Mouse (Mus musculus) MEL (cell line): ENCODE results near the gene Gm9573. TPM values are rescaled to one million over a fixed set of nuclear protein-coding genes. Genes with fewer than 3 reads are reported as not detected.

ENCODE experiments used
- DNase-seq: peaks from one replicate; pipeline ENCODE4 v3.0.0; 2011; ENCODE audit warnings: low read depth, low spot score
- H3K27ac ChIP-seq: 2 replicates; pipeline ENCODE4 v1.5.1; 2012; ENCODE audit warnings: low read depth, mild to moderate bottlenecking, control low read depth, low read length, moderate library complexity; ENCODE audit not compliant: control insufficient read depth
- H3K27me3 ChIP-seq, 2 experiments: fragments of 150-350 bp in 1 of 2; sonication (generic) in 1 of 2; 2 replicates each; pipeline ENCODE4 v1.6.1; 2012; ENCODE audit warnings: low read length in 2 of 2, mild to moderate bottlenecking in 2 of 2, improper control_type of control experiment in 1 of 2, moderate library complexity in 1 of 2; ENCODE audit not compliant: insufficient read depth in 2 of 2, control insufficient read depth in 1 of 2
- H3K36me3 ChIP-seq, 2 experiments: 2 replicates each; pipeline ENCODE4 v1.6.1; 2012 to 2014; ENCODE audit warnings: low read length in 2 of 2, improper control_type of control experiment in 1 of 2, inconsistent platforms in 1 of 2, mild to moderate bottlenecking in 1 of 2; ENCODE audit not compliant: insufficient read depth in 2 of 2, control insufficient read depth in 1 of 2
- H3K4me1 ChIP-seq, 2 experiments: fragments of 150-350 bp in 1 of 2; sonication (generic) in 1 of 2; 2 replicates each; pipeline ENCODE4 v1.6.1; 2012; ENCODE audit warnings: low read length in 2 of 2, improper control_type of control experiment in 1 of 2, mild to moderate bottlenecking in 1 of 2; ENCODE audit not compliant: insufficient read depth in 2 of 2, control insufficient read depth in 1 of 2
- H3K4me3 ChIP-seq, 2 experiments: fragments of 150-350 bp in 1 of 2; sonication (generic) in 1 of 2; 2 replicates each; pipeline ENCODE4 v1.5.1; 2012; ENCODE audit warnings: low read depth in 2 of 2, low read length in 2 of 2, mild to moderate bottlenecking in 2 of 2, moderate library complexity in 2 of 2, control low read depth in 1 of 2, improper control_type of control experiment in 1 of 2; ENCODE audit not compliant: control insufficient read depth in 1 of 2, insufficient read depth in 1 of 2
- H3K79me2 ChIP-seq: 2 replicates; pipeline ENCODE4 v1.6.1; 2012; ENCODE audit warnings: mild to moderate bottlenecking, low read length, moderate library complexity; ENCODE audit not compliant: control insufficient read depth, poor library complexity, insufficient read depth
- H3K9ac ChIP-seq: 2 replicates; pipeline ENCODE4 v1.6.1; 2012; ENCODE audit warnings: low read depth, mild to moderate bottlenecking, control low read depth, low read length, moderate library complexity; ENCODE audit not compliant: control insufficient read depth, poor library complexity, severe bottlenecking
- H3K9me3 ChIP-seq: fragments of 150-350 bp; sonication (generic); replicated peaks from 2 replicates; pipeline ENCODE4 v1.6.1; 2012; ENCODE audit warnings: mild to moderate bottlenecking, low read length, improper control_type of control experiment, moderate library complexity; ENCODE audit not compliant: insufficient read depth
- BHLHE40 ChIP-seq: IDR thresholded peaks from 2 replicates; pipeline ENCODE4 v1.6.1; 2012; ENCODE audit warnings: low read depth, mild to moderate bottlenecking, inconsistent platforms, low read length, improper control_type of control experiment, borderline replicate concordance
- CHD1 ChIP-seq: IDR thresholded peaks from 2 replicates; pipeline ENCODE4 v1.6.1; 2012; ENCODE audit warnings: low read depth, mild to moderate bottlenecking, inconsistent platforms, low read length, improper control_type of control experiment
- CHD2 ChIP-seq: IDR thresholded peaks from 2 replicates; pipeline ENCODE4 v1.6.1; 2011; ENCODE audit warnings: low read length, improper control_type of control experiment
- CTCF ChIP-seq, 3 experiments: IDR thresholded peaks in 2 of 3; conservative IDR thresholded peaks in 1 of 3; 2 replicates each; pipeline ENCODE4 v1.5.1; 2011 to 2012; ENCODE audit warnings: low read length in 3 of 3, low read depth in 2 of 3, mild to moderate bottlenecking in 2 of 3, improper control_type of control experiment in 1 of 3, inconsistent platforms in 1 of 3, mixed read lengths in 1 of 3, moderate library complexity in 1 of 3; ENCODE audit not compliant: control insufficient read depth in 1 of 3, insufficient read depth in 1 of 3, poor library complexity in 1 of 3, severe bottlenecking in 1 of 3
- E2F4 ChIP-seq: IDR thresholded peaks from 2 replicates; pipeline ENCODE4 v1.6.1; 2011; ENCODE audit warnings: low read depth, low read length, improper control_type of control experiment, borderline replicate concordance
- ELF1 ChIP-seq: IDR thresholded peaks from 2 replicates; pipeline ENCODE4 v1.6.1; 2014; ENCODE audit warnings: low read depth, mild to moderate bottlenecking, inconsistent platforms, low read length, improper control_type of control experiment, moderate library complexity
- GABPA ChIP-seq: IDR thresholded peaks from 2 replicates; pipeline ENCODE4 v1.6.1; 2012; ENCODE audit warnings: low read depth, mild to moderate bottlenecking, inconsistent platforms, low read length, improper control_type of control experiment, moderate library complexity
- GATA1 ChIP-seq: IDR thresholded peaks from 2 replicates; pipeline ENCODE4 v1.6.1; 2011; ENCODE audit warnings: low read depth, low read length, improper control_type of control experiment
- HCFC1 ChIP-seq: IDR thresholded peaks from 2 replicates; pipeline ENCODE4 v1.6.1; 2012; ENCODE audit warnings: low read depth, mild to moderate bottlenecking, inconsistent platforms, low read length, improper control_type of control experiment, moderate library complexity
- KAT2A ChIP-seq: conservative IDR thresholded peaks from 2 replicates; pipeline ENCODE4 v1.6.1; 2012; ENCODE audit warnings: low read depth, low read length, improper control_type of control experiment, inconsistent platforms
- MAX ChIP-seq: IDR thresholded peaks from 2 replicates; pipeline ENCODE4 v1.6.1; 2011; ENCODE audit warnings: low read length, improper control_type of control experiment
- MXI1 ChIP-seq: IDR thresholded peaks from 2 replicates; pipeline ENCODE4 v1.6.1; 2011; ENCODE audit warnings: mild to moderate bottlenecking, low read depth, low read length, improper control_type of control experiment
- MYB ChIP-seq: IDR thresholded peaks from 2 replicates; pipeline ENCODE4 v1.6.1; 2011; ENCODE audit warnings: mild to moderate bottlenecking, low read depth, low read length, improper control_type of control experiment
- MYC ChIP-seq: IDR thresholded peaks from 2 replicates; pipeline ENCODE4 v1.6.1; 2011; ENCODE audit warnings: low read depth, mild to moderate bottlenecking, low read length, improper control_type of control experiment, moderate library complexity
- NELFE ChIP-seq: IDR thresholded peaks from 2 replicates; pipeline ENCODE4 v1.6.1; 2011; ENCODE audit warnings: low read depth, low read length, improper control_type of control experiment
- NRF1 ChIP-seq: IDR thresholded peaks from 2 replicates; pipeline ENCODE4 v1.6.1; 2014; ENCODE audit warnings: low read depth, mild to moderate bottlenecking, inconsistent platforms, low read length, improper control_type of control experiment, moderate library complexity; ENCODE audit not compliant: poor library complexity, insufficient read depth, severe bottlenecking
- POLR2A ChIP-seq, 2 experiments: IDR thresholded peaks; 2 replicates each; pipeline ENCODE4 v1.6.1; 2011 to 2012; ENCODE audit warnings: low read length in 2 of 2, mild to moderate bottlenecking in 2 of 2, control low read depth in 1 of 2, improper control_type of control experiment in 1 of 2, low read depth in 1 of 2, moderate library complexity in 1 of 2; ENCODE audit not compliant: control insufficient read depth in 1 of 2, insufficient read depth in 1 of 2, poor library complexity in 1 of 2
- POLR2AphosphoS2 ChIP-seq: IDR thresholded peaks from 2 replicates; pipeline ENCODE4 v1.6.1; 2011; ENCODE audit warnings: low read length, improper control_type of control experiment
- POLR2AphosphoS5 ChIP-seq: IDR thresholded peaks from 2 replicates; pipeline ENCODE4 v1.6.1; 2012; ENCODE audit warnings: low read depth, borderline replicate concordance, mild to moderate bottlenecking, inconsistent platforms, low read length, moderate library complexity, mixed read lengths
- RAD21 ChIP-seq: IDR thresholded peaks from 2 replicates; pipeline ENCODE4 v1.6.1; 2011; ENCODE audit warnings: mild to moderate bottlenecking, low read depth, low read length, improper control_type of control experiment
- RCOR1 ChIP-seq: IDR thresholded peaks from 2 replicates; pipeline ENCODE4 v1.6.1; 2012; ENCODE audit warnings: low read depth, mild to moderate bottlenecking, inconsistent platforms, low read length, improper control_type of control experiment
- SIN3A ChIP-seq: IDR thresholded peaks from 2 replicates; pipeline ENCODE4 v1.6.1; 2012; ENCODE audit warnings: low read length, improper control_type of control experiment, inconsistent platforms
- SMC3 ChIP-seq: IDR thresholded peaks from 2 replicates; pipeline ENCODE4 v1.6.1; 2011; ENCODE audit warnings: low read depth, low read length, improper control_type of control experiment
- TBP ChIP-seq: IDR thresholded peaks from 2 replicates; pipeline ENCODE4 v1.8.0; 2011; ENCODE audit warnings: low read depth, low read length, improper control_type of control experiment
- TCF12 ChIP-seq: IDR thresholded peaks from 2 replicates; pipeline ENCODE4 v1.6.1; 2014; ENCODE audit warnings: low read depth, mild to moderate bottlenecking, inconsistent platforms, low read length, improper control_type of control experiment, moderate library complexity
- ZMIZ1 ChIP-seq: IDR thresholded peaks from 2 replicates; pipeline ENCODE4 v1.6.1; 2012; ENCODE audit warnings: low read depth, mild to moderate bottlenecking, inconsistent platforms, low read length, improper control_type of control experiment, moderate library complexity
- ZNF384 ChIP-seq: IDR thresholded peaks from 2 replicates; pipeline ENCODE4 v1.6.1; 2012; ENCODE audit warnings: low read depth, mild to moderate bottlenecking, inconsistent platforms, low read length, improper control_type of control experiment
- polyA plus RNA-seq, 2 experiments: library from polyadenylated mRNA; stranded (reverse) in 1 of 2; unstranded in 1 of 2; fragments of >175 nt in 1 of 2; fragments of >200 nt in 1 of 2; gene quantifications; 2 replicates each; pipeline versions ENCODE4 v1.2.1 to v1.2.4; 2012; ENCODE audit warnings: low replicate concordance in 2 of 2, low read depth in 1 of 2; ENCODE audit not compliant: insufficient read length in 2 of 2, insufficient read depth in 1 of 2, missing spikeins in 1 of 2
- total RNA-seq: library from RNA; depleted of rRNA; stranded (reverse); fragments of 300-350 nt; gene quantifications from 2 replicates; pipeline ENCODE4 v1.2.3, GENCODE M21; 2012; rRNA removed

The Gm9573 gene
- total RNA-seq (not detected in 2 replicates), polyA plus RNA-seq (not detected)

DNA sequence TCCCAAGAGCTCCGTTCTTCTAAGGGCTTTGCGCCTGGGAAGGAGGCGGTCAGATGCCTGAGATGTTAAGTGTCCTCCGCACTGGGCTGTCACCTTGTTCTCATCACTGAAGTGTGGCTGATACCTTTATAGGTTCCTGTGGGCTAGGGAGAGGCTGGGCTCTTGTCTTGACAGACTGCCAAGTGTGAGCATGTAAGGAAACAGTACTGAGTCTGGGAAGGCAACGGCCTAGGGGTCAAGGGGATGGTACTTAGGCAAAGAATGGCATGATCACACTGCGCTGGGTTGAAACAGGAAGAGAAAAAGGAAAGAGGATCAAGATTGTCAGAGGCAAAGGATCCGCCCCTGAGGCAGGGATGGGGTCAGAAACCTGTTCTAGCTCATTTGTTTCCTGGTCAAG is at the start of gene Gm9573:
Gene Gm9573, minus strand, starts transcription at position 101 of the 400 bp plus-strand sequence.
- no peaks in the 10 kb centered on the region for H3K36me3 ChIP-seq
- H3K79me2 ChIP-seq = no peaks in the 10 kb centered on the region
- no peak within 1 kb of the TSS for H3K27ac ChIP-seq
- H3K4me3 ChIP-seq = no peak within 1 kb of the TSS
- H3K9me3 ChIP-seq = no peaks in the 10 kb centered on the region
- H3K4me1 ChIP-seq = no peaks in the 10 kb centered on the region
- no peak for DNase-seq
- peaks cover 0 to 5% of the 10 kb centered on the region in 2 experiments; a peak in 2 of 4 replicates for H3K27me3 ChIP-seq
- TF ChIP-seq RCOR1 (no peak), MYB (no peak), GABPA (no peak), E2F4 (no peak), CHD1 (no peak), TCF12 (no peak), POLR2AphosphoS5 (no peak), CHD2 (no peak)
- no peak within 1 kb of the TSS for H3K9ac ChIP-seq

DNA sequence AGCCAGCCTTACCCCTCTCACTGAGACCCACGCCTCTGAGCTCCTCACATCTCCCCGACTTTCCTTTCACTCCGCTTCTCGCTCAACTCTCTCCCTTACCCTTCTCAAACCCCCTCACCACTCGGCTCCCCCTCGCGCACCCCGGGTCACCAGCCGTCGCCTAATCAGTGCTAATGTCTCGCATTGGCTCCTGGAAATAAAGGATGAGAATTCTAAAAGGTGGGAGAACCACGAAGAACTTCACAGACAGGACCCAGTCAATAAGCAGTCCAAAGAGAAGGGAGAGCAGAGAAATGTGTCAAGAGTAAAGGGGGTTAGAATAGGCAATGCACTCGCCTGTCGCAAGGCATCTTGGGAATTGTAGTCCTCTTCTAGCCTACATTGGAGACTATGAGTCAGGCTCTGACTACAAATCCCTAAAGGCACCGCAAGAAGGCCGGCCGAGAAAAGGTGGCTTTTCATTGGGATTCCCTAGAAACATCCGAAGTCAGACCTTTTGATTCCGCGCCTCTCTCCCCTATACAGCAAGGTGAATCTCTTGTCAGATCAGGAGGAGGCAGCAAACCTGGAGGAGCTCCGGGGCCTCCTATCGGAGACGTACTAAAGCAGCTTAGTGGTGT is 47.1 kb upstream of the Gm9573 start, which contains the start of gene Gtf2h4:
Gene Gtf2h4, minus strand, starts transcription at position 324 of the 620 bp plus-strand sequence.
- no peak for TF ChIP-seq SMC3
- TF ChIP-seq TBP = peak; percentile 86
- peak in 1 of 3 experiments; percentile 10; a peak in 1 of 6 replicates for TF ChIP-seq CTCF (IDR thresholded peaks at IDR 0.05 in 2 of 3, conservative IDR thresholded peaks at IDR 0.05 in 1 of 3; ENCODE audit: control insufficient read depth in 1 of 3, insufficient read depth in 1 of 3, low read depth in 2 of 3, low read length in 3 of 3, poor library complexity in 1 of 3, severe bottlenecking in 1 of 3)
- TF ChIP-seq MAX = peak; percentile 45; the same call in 1 of the 2 replicates
- TF ChIP-seq SIN3A = peak; percentile 88
- TF ChIP-seq RAD21 = no peak
- TF ChIP-seq ZMIZ1 = peak; percentile 61; the same call in 1 of the 2 replicates
- peak; percentile 99 for TF ChIP-seq HCFC1
- TF ChIP-seq RCOR1 = no peak
- TF ChIP-seq POLR2AphosphoS2 = peak; percentile 73
- no peak for TF ChIP-seq NRF1
- TF ChIP-seq POLR2AphosphoS5 = no peak
- peak; percentile 97 for TF ChIP-seq KAT2A
- no peak for TF ChIP-seq ZNF384
- TF ChIP-seq POLR2A (IDR thresholded peaks at IDR 0.05; ENCODE audit: control insufficient read depth in 1 of 2, insufficient read depth in 1 of 2, low read depth in 1 of 2, low read length in 2 of 2, poor library complexity in 1 of 2) = peak in 1 of 2 experiments; percentile 72; a peak in 2 of 4 replicates
- TF ChIP-seq MXI1 = peak; percentile 90
- peak; percentile 82 for TF ChIP-seq NELFE
- peak; percentile 89 for TF ChIP-seq MYC
- peak; percentile 15; the same call in 1 of the 2 replicates for TF ChIP-seq GATA1
- TF ChIP-seq TCF12 = peak; percentile 34; the same call in 1 of the 2 replicates
- no peak for TF ChIP-seq BHLHE40
- TF ChIP-seq CHD1 = no peak
- peak; percentile 27; the same call in 1 of the 2 replicates for TF ChIP-seq ELF1
- H3K79me2 ChIP-seq = peaks cover 2% of the 10 kb centered on the region; the same call in 1 of the 2 replicates
- peaks cover 0 to 8% of the 10 kb centered on the region in 2 experiments; a peak in 2 of 4 replicates for H3K4me1 ChIP-seq

More for the DNA sequence above, 47.1 kb upstream of the Gm9573 start, which contains the start of gene Gtf2h4:
- Histone ChIP-seq H3K27ac (no peak within 1 kb of the TSS), H3K36me3 (peaks cover 0 to 2% of the 10 kb centered on the region in 2 experiments; a peak in 1 of 4 replicates), H3K27me3 (no peaks in the 10 kb centered on the region), H3K9me3 (no peaks in the 10 kb centered on the region), H3K4me3 (peak within 1 kb of the TSS; percentile 72 to 90), H3K9ac (peak within 1 kb of the TSS; percentile 77)
- peak; percentile 98 for DNase-seq
